Mouse (Mus musculus): ENCODE results near the gene Zswim9. TPM values are rescaled to one million over a fixed set of nuclear protein-coding genes. Genes with fewer than 3 reads are reported as not detected.
"Not testable (repeated sequence)": the region's sequence is repeated elsewhere in the genome, so short reads cannot be mapped to it uniquely, and the experiment has no call there.

Zswim9 gene
- polyA plus RNA-seq, 1 experiment from 2014 or later, result 10.4 TPM

- 89% methylated on average over 11 of the region's 11 CpGs for WGBS
- no peaks in the 10 kb centered on the region for H3K9me3 ChIP-seq
- no peak for DNase-seq (ENCODE audit: low spot score)
Observed at GRCm38 (mm10) chr7:13293878-13294855, 15.6 kb upstream of the Zswim9 start.

DNA sequence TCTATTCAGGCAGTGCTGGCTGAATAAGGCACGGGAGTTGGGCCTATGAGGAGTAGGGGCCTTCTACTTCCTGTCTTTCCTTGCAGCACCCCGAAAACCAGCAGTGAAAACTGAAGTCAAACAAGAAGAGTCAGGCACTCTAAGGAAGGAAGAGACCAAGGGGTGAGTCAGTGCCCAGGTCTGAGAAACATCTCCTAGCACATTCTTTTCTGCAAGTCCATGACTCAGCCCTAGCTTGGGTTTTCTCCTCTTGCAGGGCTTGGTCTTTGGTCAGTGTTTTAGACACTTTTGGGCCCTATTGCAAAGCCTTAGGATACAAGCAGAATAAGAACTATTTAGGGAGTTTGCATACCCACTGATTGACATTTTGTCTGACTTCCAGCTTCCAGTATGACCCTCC lies 12.8 kb upstream of the Zswim9 start:
- peaks cover 100% of the 10 kb centered on the region for H3K36me3 ChIP-seq
- 96% methylated on average over 2 of the region's 2 CpGs for WGBS
- no peaks in the 10 kb centered on the region for H3K4me1 ChIP-seq (replicated peaks)
- H3K4me3 ChIP-seq, result no peak overlapping the region
- H3K27ac ChIP-seq, result no peak overlapping the region
- H3K9me3 ChIP-seq, result no peaks in the 10 kb centered on the region
- H3K27me3 ChIP-seq (ENCODE audit: insufficient read depth, poor library complexity, severe bottlenecking), result no peaks in the 10 kb centered on the region
- DNase-seq (ENCODE audit: low spot score), result no peak

More at GRCm38 (mm10) chr7:13293878-13294855, 15.6 kb upstream of the Zswim9 start:
- Histone ChIP-seq H3K27ac (no peak overlapping the region), H3K36me3 (peaks cover 100% of the 10 kb centered on the region), H3K4me3 (no peak overlapping the region), H3K27me3 (ENCODE audit: insufficient read depth, poor library complexity, severe bottlenecking) (no peaks in the 10 kb centered on the region), H3K4me1 (replicated peaks) (no peaks in the 10 kb centered on the region)

GRCm38 (mm10) chr7:13290041-13290675 lies 11.6 kb upstream of the Zswim9 start:
- DNase-seq (ENCODE audit: low spot score), result no peak
- no peaks in the 10 kb centered on the region for H3K27me3 ChIP-seq (ENCODE audit: insufficient read depth, poor library complexity, severe bottlenecking)
- no peak overlapping the region for H3K27ac ChIP-seq
- WGBS, result 85% methylated on average over 1 of the region's 1 CpGs
- no peaks in the 10 kb centered on the region for H3K9me3 ChIP-seq
- H3K36me3 ChIP-seq, result peaks cover 100% of the 10 kb centered on the region
- no peaks in the 10 kb centered on the region for H3K4me1 ChIP-seq (replicated peaks)
- H3K4me3 ChIP-seq, result no peak overlapping the region

DNA sequence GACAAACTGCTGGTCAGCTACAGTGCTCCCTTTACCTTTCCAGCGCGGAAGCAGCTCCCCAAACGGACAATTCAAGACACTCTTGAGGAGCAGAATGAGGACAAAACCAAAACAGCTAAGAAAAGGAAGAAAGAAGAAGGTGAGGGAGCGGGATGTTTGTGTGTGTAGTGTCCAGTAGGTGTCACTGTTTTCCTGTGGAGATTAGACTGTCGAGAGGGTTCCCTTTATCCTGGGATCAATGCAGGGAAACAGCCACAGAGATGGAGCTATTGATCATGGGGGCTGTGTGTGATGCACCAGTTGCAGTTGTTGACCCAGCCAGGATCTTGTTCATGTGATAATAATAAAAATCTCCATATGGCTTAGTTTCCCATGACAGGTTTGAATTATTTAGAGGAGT lies 10.1 kb upstream of the Zswim9 start:
- Histone ChIP-seq H3K36me3 (peaks cover 100% of the 10 kb centered on the region), H3K27ac (no peak overlapping the region), H3K4me3 (no peak overlapping the region), H3K9me3 (no peaks in the 10 kb centered on the region), H3K27me3 (ENCODE audit: insufficient read depth, poor library complexity, severe bottlenecking) (no peaks in the 10 kb centered on the region), H3K4me1 (replicated peaks) (no peaks in the 10 kb centered on the region)
- peak; percentile 9 for DNase-seq (ENCODE audit: low spot score)
- WGBS, result 51% methylated on average over 5 of the region's 5 CpGs

DNA sequence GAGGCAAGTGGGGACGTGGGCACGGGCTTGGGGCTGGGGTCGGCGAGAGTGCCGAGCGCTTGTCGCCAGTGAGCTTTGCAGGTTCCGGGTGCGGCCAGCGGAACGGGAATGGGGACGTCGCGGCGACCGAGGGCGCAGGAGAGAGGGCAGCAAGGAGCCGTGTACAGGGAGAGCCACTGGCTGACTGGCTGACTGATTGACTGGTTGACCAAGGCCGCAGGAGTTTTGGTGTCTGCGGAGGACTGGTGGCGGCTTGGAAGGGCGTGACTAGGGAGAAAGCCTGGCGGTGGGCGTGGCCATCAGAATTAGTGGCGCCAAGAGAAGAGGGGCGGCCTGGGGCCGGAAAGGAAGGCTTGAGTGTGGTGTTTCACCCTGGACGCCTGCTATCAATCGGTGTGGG lies 436 bp upstream of the Zswim9 start:
- not testable (repeated sequence) for H3K4me1 ChIP-seq (replicated peaks); H3K27me3 ChIP-seq (ENCODE audit: insufficient read depth, poor library complexity, severe bottlenecking); H3K9me3 ChIP-seq
- Histone ChIP-seq H3K27ac (peak overlapping the region; percentile 98), H3K4me3 (peak overlapping the region; percentile 72), H3K36me3 (peaks cover 75% of the 10 kb centered on the region)
- WGBS, result under 1% methylated on average over 20 of the region's 29 CpGs
- DNase-seq (ENCODE audit: low spot score), result peak; percentile 9

DNA sequence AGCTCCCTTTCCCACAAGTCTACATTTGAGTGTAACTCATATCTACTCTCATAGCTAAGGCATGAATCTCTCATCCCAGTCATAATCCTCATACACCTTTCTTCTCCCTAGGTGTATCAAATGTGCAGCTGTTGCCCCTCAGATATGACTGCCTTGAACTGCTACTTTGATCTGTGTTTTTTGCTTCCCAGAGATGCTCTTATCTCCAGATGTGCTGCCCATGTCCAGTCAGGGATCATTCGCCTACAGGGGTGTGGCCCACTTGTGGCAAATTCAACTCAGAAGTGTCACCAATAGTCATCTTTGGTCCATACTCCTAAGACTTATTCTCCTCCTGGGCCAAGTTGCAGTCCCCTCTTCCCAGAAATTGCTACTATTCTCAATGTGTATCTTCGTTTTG lies 688 bp downstream of the Zswim9 start:
- Histone ChIP-seq H3K36me3 (peaks cover 68% of the 10 kb centered on the region), H3K27ac (peak overlapping the region; percentile 98), H3K27me3 (ENCODE audit: insufficient read depth, poor library complexity, severe bottlenecking) (no peaks in the 10 kb centered on the region), H3K9me3 (0 out of 2 replicates have a peak, but pooled peaks cover 4% of the 10 kb centered on the region), H3K4me3 (peak overlapping the region; percentile 72), H3K4me1 (replicated peaks) (peaks cover 6% of the 10 kb centered on the region; the same call in 1 of the 2 replicates)
- 39% methylated on average over 2 of the region's 2 CpGs for WGBS
- no peak for DNase-seq (ENCODE audit: low spot score)

- peaks cover 61% of the 10 kb centered on the region for H3K36me3 ChIP-seq
- WGBS, result 97% methylated on average over 16 of the region's 16 CpGs
- DNase-seq (ENCODE audit: low spot score), result no peak
- 0 out of 2 replicates have a peak, but pooled peaks cover 4% of the 10 kb centered on the region for H3K9me3 ChIP-seq
- H3K27ac ChIP-seq, result peak within 1 kb of the TSS; percentile 98
- H3K4me3 ChIP-seq, result peak within 1 kb of the TSS; percentile 72
- H3K27me3 ChIP-seq (ENCODE audit: insufficient read depth, poor library complexity, severe bottlenecking), result no peaks in the 10 kb centered on the region
- peaks cover 6% of the 10 kb centered on the region; the same call in 1 of the 2 replicates for H3K4me1 ChIP-seq (replicated peaks)
Observed at GRCm38 (mm10) chr7:13277081-13277480, 1.4 kb downstream of the Zswim9 start, which contains the start of gene Lig1. Lig1 (plus strand) TSS chr7:13277283.

DNA sequence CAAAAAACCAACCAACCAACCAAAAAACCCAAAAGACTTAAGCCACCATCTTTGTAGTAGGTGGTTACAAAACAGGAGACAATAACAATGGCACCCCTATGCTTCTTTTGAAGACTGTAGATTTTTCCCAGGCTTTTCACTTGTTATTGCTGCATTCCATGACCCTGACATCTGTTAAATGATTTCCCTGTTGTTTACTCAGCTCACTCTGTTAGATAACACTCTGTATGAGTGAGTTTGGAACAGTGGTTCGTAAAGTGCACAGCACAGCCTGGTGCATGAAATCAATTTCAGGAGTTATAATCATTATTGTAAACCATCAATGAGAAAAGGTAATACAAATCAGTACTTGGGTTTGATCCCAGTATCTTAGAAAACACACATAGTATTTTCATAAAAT lies 6.8 kb downstream of the Zswim9 start:
- 91% methylated on average over 1 of the region's 1 CpGs for WGBS
- H3K36me3 ChIP-seq, result peaks cover 36% of the 10 kb centered on the region

GRCm38 (mm10) chr7:13269394-13269793 lies 9.1 kb downstream of the Zswim9 start:
- H3K4me1 ChIP-seq (replicated peaks), result no peaks in the 10 kb centered on the region
- no peak for DNase-seq (ENCODE audit: low spot score)
- no peak overlapping the region for H3K4me3 ChIP-seq
- no peaks in the 10 kb centered on the region for H3K9me3 ChIP-seq
- H3K36me3 ChIP-seq, result peaks cover 13% of the 10 kb centered on the region
- H3K27ac ChIP-seq, result no peak overlapping the region
- WGBS, result 77% methylated on average over 11 of the region's 11 CpGs
- H3K27me3 ChIP-seq (ENCODE audit: insufficient read depth, poor library complexity, severe bottlenecking), result no peaks in the 10 kb centered on the region

More for the DNA sequence above, 6.8 kb downstream of the Zswim9 start:
- Histone ChIP-seq H3K27me3 (ENCODE audit: insufficient read depth, poor library complexity, severe bottlenecking) (no peaks in the 10 kb centered on the region), H3K27ac (no peak overlapping the region), H3K4me3 (no peak overlapping the region), H3K4me1 (replicated peaks) (no peaks in the 10 kb centered on the region), H3K9me3 (no peaks in the 10 kb centered on the region)
- no peak for DNase-seq (ENCODE audit: low spot score)

- Histone ChIP-seq H3K4me1 (replicated peaks) (no peaks in the 10 kb centered on the region), H3K9me3 (no peaks in the 10 kb centered on the region), H3K4me3 (no peak overlapping the region), H3K27me3 (ENCODE audit: insufficient read depth, poor library complexity, severe bottlenecking) (no peaks in the 10 kb centered on the region), H3K27ac (no peak overlapping the region), H3K36me3 (peaks cover 7% of the 10 kb centered on the region)
- WGBS, result 92% methylated on average over 4 of the region's 4 CpGs
- no peak for DNase-seq (ENCODE audit: low spot score)
Observed at GRCm38 (mm10) chr7:13268749-13269260, 9.7 kb downstream of the Zswim9 start.

GRCm38 (mm10) chr7:13264396-13264795 lies 14.1 kb downstream of the Zswim9 start:
- 72% methylated on average over 2 of the region's 2 CpGs for WGBS
- 0 out of 2 replicates have a peak, but pooled peaks cover 5% of the 10 kb centered on the region for H3K9me3 ChIP-seq
- H3K4me1 ChIP-seq (replicated peaks), result no peaks in the 10 kb centered on the region
- H3K27ac ChIP-seq, result no peak overlapping the region
- peaks cover 4% of the 10 kb centered on the region; the same call in 1 of the 2 replicates for H3K36me3 ChIP-seq
- no peaks in the 10 kb centered on the region for H3K27me3 ChIP-seq (ENCODE audit: insufficient read depth, poor library complexity, severe bottlenecking)
- no peak overlapping the region for H3K4me3 ChIP-seq
- no peak for DNase-seq (ENCODE audit: low spot score)

GRCm38 (mm10) chr7:13263851-13264250 lies 14.7 kb downstream of the Zswim9 start:
- WGBS, result 83% methylated on average over 5 of the region's 5 CpGs
- no peak for DNase-seq (ENCODE audit: low spot score)

More at GRCm38 (mm10) chr7:13263851-13264250, 14.7 kb downstream of the Zswim9 start:
- no peaks in the 10 kb centered on the region for H3K4me1 ChIP-seq (replicated peaks)
- H3K9me3 ChIP-seq, result 0 out of 2 replicates have a peak, but pooled peaks cover 5% of the 10 kb centered on the region
- H3K27ac ChIP-seq, result no peak overlapping the region
- no peaks in the 10 kb centered on the region for H3K27me3 ChIP-seq (ENCODE audit: insufficient read depth, poor library complexity, severe bottlenecking)
- no peak overlapping the region for H3K4me3 ChIP-seq
- 0 out of 2 replicates have a peak, but pooled peaks cover under 1% of the 10 kb centered on the region for H3K36me3 ChIP-seq

All from hindbrain, embryonic 10.5 days (tissue).